Mouse (Mus musculus): Measurements from ENCODE around the gene Chd9. TPM values are rescaled to one million over a fixed set of nuclear protein-coding genes. Genes with fewer than 3 reads are reported as not detected.
A peak's percentile ranks its signal among the peaks of the same experiment; 100 is the strongest.

Gene Chd9
- polyA plus RNA-seq, 1 experiment from 2014 or later, result 43.9 TPM

GRCm38 (mm10) chr8:91069834-91070233, 241.7 kb downstream of the Chd9 start, which contains the start of gene Rbl2:
TSS of gene Rbl2 (plus strand) at chr8:91070057.
- Histone ChIP-seq H3K9me3 (replicated peaks) (no peaks in the 10 kb centered on the region), H3K9ac (peak within 1 kb of the TSS; percentile 81), H3K36me3 (no peaks in the 10 kb centered on the region), H3K4me2 (peak within 1 kb of the TSS; percentile 66), H3K4me3 (peak within 1 kb of the TSS; percentile 94), H3K4me1 (replicated peaks) (peaks cover 18% of the 10 kb centered on the region), H3K27me3 (no peaks in the 10 kb centered on the region), H3K27ac (peak within 1 kb of the TSS; percentile 89)
- ATAC-seq (replicated peaks; ENCODE audit: insufficient number of reproducible peaks, insufficient read depth, low FRiP score, low read depth), result peak; percentile 94
- WGBS, result under 1% methylated on average over 25 of the region's 25 CpGs

- Histone ChIP-seq H3K9ac (peak overlapping the region; percentile 81), H3K4me3 (peak overlapping the region; percentile 94), H3K4me2 (peak overlapping the region; percentile 66), H3K9me3 (replicated peaks) (no peaks in the 10 kb centered on the region), H3K36me3 (no peaks in the 10 kb centered on the region), H3K27me3 (no peaks in the 10 kb centered on the region), H3K27ac (peak overlapping the region; percentile 89), H3K4me1 (replicated peaks) (peaks cover 18% of the 10 kb centered on the region)
- 0% methylated on average over 34 of the region's 34 CpGs for WGBS
- ATAC-seq (replicated peaks; ENCODE audit: insufficient number of reproducible peaks, insufficient read depth, low FRiP score, low read depth), result peak; percentile 87
These were observed 242.2 kb downstream of the Chd9 start for GRCm38 (mm10) chr8:91070275-91070859.

- Histone ChIP-seq H3K36me3 (peaks cover 24% of the 10 kb centered on the region), H3K27ac (no peak overlapping the region), H3K4me1 (replicated peaks) (no peaks in the 10 kb centered on the region), H3K9me3 (replicated peaks) (no peaks in the 10 kb centered on the region), H3K27me3 (no peaks in the 10 kb centered on the region), H3K4me2 (no peak overlapping the region), H3K4me3 (no peak overlapping the region), H3K9ac (no peak overlapping the region)
- ATAC-seq (replicated peaks; ENCODE audit: insufficient number of reproducible peaks, insufficient read depth, low FRiP score, low read depth), result no peak
- WGBS, result 87% methylated on average over 12 of the region's 12 CpGs
These were observed 249.1 kb downstream of the Chd9 start for GRCm38 (mm10) chr8:91077077-91077867.

GRCm38 (mm10) chr8:91079678-91080077, 251.5 kb downstream of the Chd9 start:
- Histone ChIP-seq H3K27ac (no peak overlapping the region), H3K4me3 (no peak overlapping the region), H3K4me1 (replicated peaks) (no peaks in the 10 kb centered on the region), H3K27me3 (no peaks in the 10 kb centered on the region), H3K9me3 (replicated peaks) (no peaks in the 10 kb centered on the region), H3K4me2 (no peak overlapping the region), H3K36me3 (peaks cover 31% of the 10 kb centered on the region), H3K9ac (no peak overlapping the region)
- no peak for ATAC-seq (replicated peaks; ENCODE audit: insufficient number of reproducible peaks, insufficient read depth, low FRiP score, low read depth)
- WGBS, result 90% methylated on average over 2 of the region's 2 CpGs

GRCm38 (mm10) chr8:91081911-91082310, 253.8 kb downstream of the Chd9 start:
- Histone ChIP-seq H3K4me3 (no peak overlapping the region), H3K9me3 (replicated peaks) (no peaks in the 10 kb centered on the region), H3K36me3 (peaks cover 39% of the 10 kb centered on the region), H3K27me3 (no peaks in the 10 kb centered on the region), H3K9ac (no peak overlapping the region), H3K27ac (no peak overlapping the region), H3K4me2 (no peak overlapping the region), H3K4me1 (replicated peaks) (no peaks in the 10 kb centered on the region)
- WGBS, result 69% methylated on average over 7 of the region's 7 CpGs
- no peak for ATAC-seq (replicated peaks; ENCODE audit: insufficient number of reproducible peaks, insufficient read depth, low FRiP score, low read depth)

- Histone ChIP-seq H3K9me3 (replicated peaks) (no peaks in the 10 kb centered on the region), H3K27ac (no peak overlapping the region), H3K4me2 (no peak overlapping the region), H3K36me3 (peaks cover 39% of the 10 kb centered on the region), H3K9ac (no peak overlapping the region), H3K27me3 (no peaks in the 10 kb centered on the region), H3K4me3 (no peak overlapping the region), H3K4me1 (replicated peaks) (no peaks in the 10 kb centered on the region)
- WGBS, result 89% methylated on average over 12 of the region's 12 CpGs
- 0 out of 2 replicates have a peak, but pooled peaks have one; percentile 47 for ATAC-seq (replicated peaks; ENCODE audit: insufficient number of reproducible peaks, insufficient read depth, low FRiP score, low read depth)
These were observed 254.3 kb downstream of the Chd9 start for GRCm38 (mm10) chr8:91082428-91082827.

GRCm38 (mm10) chr8:91088452-91088851, 260.3 kb downstream of the Chd9 start:
- 89% methylated on average over 7 of the region's 7 CpGs for WGBS
- no peak for ATAC-seq (replicated peaks; ENCODE audit: insufficient number of reproducible peaks, insufficient read depth, low FRiP score, low read depth)
- peaks cover 57% of the 10 kb centered on the region for H3K36me3 ChIP-seq

GRCm38 (mm10) chr8:91089601-91090000, 261.4 kb downstream of the Chd9 start:
- Histone ChIP-seq H3K27me3 (no peaks in the 10 kb centered on the region), H3K36me3 (peaks cover 53% of the 10 kb centered on the region), H3K9ac (no peak overlapping the region), H3K9me3 (replicated peaks) (no peaks in the 10 kb centered on the region), H3K4me2 (no peak overlapping the region), H3K4me1 (replicated peaks) (no peaks in the 10 kb centered on the region), H3K4me3 (no peak overlapping the region), H3K27ac (no peak overlapping the region)
- 89% methylated on average over 2 of the region's 2 CpGs for WGBS
- no peak for ATAC-seq (replicated peaks; ENCODE audit: insufficient number of reproducible peaks, insufficient read depth, low FRiP score, low read depth)

More at GRCm38 (mm10) chr8:91088452-91088851, 260.3 kb downstream of the Chd9 start:
- Histone ChIP-seq H3K4me2 (no peak overlapping the region), H3K27me3 (no peaks in the 10 kb centered on the region), H3K4me3 (no peak overlapping the region), H3K9ac (no peak overlapping the region), H3K9me3 (replicated peaks) (no peaks in the 10 kb centered on the region), H3K4me1 (replicated peaks) (no peaks in the 10 kb centered on the region), H3K27ac (no peak overlapping the region)

GRCm38 (mm10) chr8:91094135-91094534, 266.0 kb downstream of the Chd9 start:
- Histone ChIP-seq H3K4me1 (replicated peaks) (no peaks in the 10 kb centered on the region; the same call in 1 of the 2 replicates), H3K9ac (no peak overlapping the region), H3K4me3 (no peak overlapping the region), H3K27me3 (no peaks in the 10 kb centered on the region), H3K36me3 (peaks cover 56% of the 10 kb centered on the region), H3K4me2 (no peak overlapping the region), H3K27ac (no peak overlapping the region), H3K9me3 (replicated peaks) (no peaks in the 10 kb centered on the region)
- 83% methylated on average over 5 of the region's 5 CpGs for WGBS
- ATAC-seq (replicated peaks; ENCODE audit: insufficient number of reproducible peaks, insufficient read depth, low FRiP score, low read depth), result no peak

GRCm38 (mm10) chr8:91098106-91098505, 270.0 kb downstream of the Chd9 start:
- H3K27ac ChIP-seq, result no peak overlapping the region
- WGBS, result 57% methylated on average over 6 of the region's 6 CpGs
- H3K4me2 ChIP-seq, result no peak overlapping the region
- no peaks in the 10 kb centered on the region for H3K9me3 ChIP-seq (replicated peaks)
- no peak overlapping the region for H3K4me3 ChIP-seq
- no peaks in the 10 kb centered on the region for H3K27me3 ChIP-seq
- no peaks in the 10 kb centered on the region; the same call in 1 of the 2 replicates for H3K4me1 ChIP-seq (replicated peaks)
- ATAC-seq (replicated peaks; ENCODE audit: insufficient number of reproducible peaks, insufficient read depth, low FRiP score, low read depth), result no peak
- peaks cover 46% of the 10 kb centered on the region for H3K36me3 ChIP-seq
- no peak overlapping the region for H3K9ac ChIP-seq

All from heart, embryonic 15.5 days (tissue).